Mouse (Mus musculus) ES-Bruce4 (cell line): ENCODE results near the gene Hipk1. TPM values are rescaled to one million over a fixed set of nuclear protein-coding genes. Genes with fewer than 3 reads are reported as not detected.
"Not testable (repeated sequence)": the region's sequence is repeated elsewhere in the genome, so short reads cannot be mapped to it uniquely, and the experiment has no call there.

ENCODE experiments used
- H3K27ac ChIP-seq: 2 replicates; pipeline ENCODE4 v1.5.1; 2012; ENCODE audit warnings: low read length, inconsistent platforms; ENCODE audit not compliant: insufficient read depth
- H3K27me3 ChIP-seq: 2 replicates; pipeline ENCODE4 v1.6.1; 2012; ENCODE audit warnings: mild to moderate bottlenecking, low read length, inconsistent platforms; ENCODE audit not compliant: control insufficient read depth, poor library complexity, insufficient read depth, severe bottlenecking
- H3K36me3 ChIP-seq: 2 replicates; pipeline ENCODE4 v1.6.1; 2012; ENCODE audit warnings: inconsistent platforms, mild to moderate bottlenecking, low read length, moderate library complexity; ENCODE audit not compliant: control insufficient read depth, poor library complexity, insufficient read depth, severe bottlenecking
- H3K4me1 ChIP-seq: one replicate; pipeline ENCODE4 v1.8.1; 2011; ENCODE audit warnings: low read length; ENCODE audit not compliant: control insufficient read depth, insufficient read depth
- H3K4me3 ChIP-seq: 2 replicates; pipeline ENCODE4 v1.5.1; 2011; ENCODE audit warnings: low read depth, mild to moderate bottlenecking, low read length
- H3K9ac ChIP-seq: 2 replicates; pipeline ENCODE4 v1.6.1; 2012; ENCODE audit warnings: low read depth, mild to moderate bottlenecking, inconsistent platforms; ENCODE audit not compliant: poor library complexity, severe bottlenecking
- H3K9me3 ChIP-seq: replicated peaks from 2 replicates; pipeline ENCODE4 v1.6.1; 2012; ENCODE audit warnings: mild to moderate bottlenecking, low read length, inconsistent platforms; ENCODE audit not compliant: control insufficient read depth, poor library complexity, insufficient read depth, severe bottlenecking
- CTCF ChIP-seq: IDR thresholded peaks from one replicate; pipeline ENCODE4 v1.8.1; 2011; ENCODE audit warnings: low read depth, low read length
- EP300 ChIP-seq: IDR thresholded peaks from 2 replicates; pipeline ENCODE4 v1.6.1; 2011; ENCODE audit warnings: low read depth, low read length; ENCODE audit not compliant: insufficient read depth
- POLR2A ChIP-seq: IDR thresholded peaks from one replicate; pipeline ENCODE4 v1.8.1; 2011; ENCODE audit warnings: low read length; ENCODE audit not compliant: insufficient read depth
- polyA plus RNA-seq: library from polyadenylated mRNA; stranded (reverse); fragments of >200 nt; gene quantifications from 2 replicates; pipeline ENCODE4 v1.2.4, GENCODE M21; 2011; ENCODE audit warnings: low read depth; ENCODE audit not compliant: missing spikeins, insufficient read depth, insufficient read length

The Hipk1 gene
- 52.3 and 55.9 TPM in 2 replicates for polyA plus RNA-seq

DNA sequence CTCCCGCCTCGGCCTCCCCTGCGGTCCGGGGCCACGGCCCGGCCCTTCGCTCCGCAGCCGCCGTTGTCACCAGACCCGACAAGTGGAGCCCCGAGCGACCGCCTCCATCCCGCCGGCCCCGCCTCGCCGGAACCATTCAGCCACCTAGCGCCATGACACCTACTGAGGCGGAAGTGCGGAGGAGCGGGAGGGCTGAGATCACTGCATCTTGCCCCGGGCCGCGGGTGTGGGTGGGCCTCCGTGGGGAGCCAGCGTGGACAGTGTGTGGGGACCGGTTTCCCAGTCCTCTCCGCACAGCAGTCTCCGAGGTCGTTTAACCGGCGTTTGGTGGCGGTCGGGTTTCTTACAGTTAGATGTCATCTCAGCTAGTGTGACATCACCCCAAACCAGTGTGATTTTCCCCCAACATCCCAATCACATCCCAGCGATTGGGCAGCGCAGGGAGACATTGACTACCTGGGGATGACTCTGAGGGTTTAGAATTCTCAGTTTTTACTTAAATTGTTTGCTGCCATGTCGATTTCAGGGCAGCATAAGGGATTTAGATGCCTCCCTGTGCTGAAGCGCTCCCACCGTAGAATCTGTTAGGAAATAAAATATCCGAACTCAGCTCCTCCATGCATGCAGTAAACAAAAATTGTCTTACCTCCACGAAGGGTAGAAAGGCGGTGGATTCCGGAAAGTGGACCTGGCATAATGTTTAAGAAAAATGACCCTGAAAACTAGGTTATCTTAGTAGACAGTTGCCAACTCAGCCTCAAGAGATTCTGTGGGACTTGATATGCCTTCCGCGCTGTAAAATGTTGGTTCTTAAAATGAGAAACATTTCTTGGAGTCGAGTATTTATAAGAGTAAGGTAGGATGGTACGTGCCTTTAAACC, at the start of gene Hipk1:
Gene Hipk1, minus strand, starts transcription at position 334 of the 881 bp plus-strand sequence.
- Histone ChIP-seq H3K36me3 (no peaks in the 10 kb centered on the region), H3K9ac (peak within 1 kb of the TSS; percentile 90), H3K4me1 (peaks cover 1% of the 10 kb centered on the region), H3K4me3 (peak within 1 kb of the TSS; percentile 99), H3K27ac (peak within 1 kb of the TSS; percentile 20), H3K9me3 (no peaks in the 10 kb centered on the region), H3K27me3 (no peaks in the 10 kb centered on the region)
- no peak for TF ChIP-seq CTCF
- peak; percentile 29 for TF ChIP-seq POLR2A
- TF ChIP-seq EP300, result no peak

DNA sequence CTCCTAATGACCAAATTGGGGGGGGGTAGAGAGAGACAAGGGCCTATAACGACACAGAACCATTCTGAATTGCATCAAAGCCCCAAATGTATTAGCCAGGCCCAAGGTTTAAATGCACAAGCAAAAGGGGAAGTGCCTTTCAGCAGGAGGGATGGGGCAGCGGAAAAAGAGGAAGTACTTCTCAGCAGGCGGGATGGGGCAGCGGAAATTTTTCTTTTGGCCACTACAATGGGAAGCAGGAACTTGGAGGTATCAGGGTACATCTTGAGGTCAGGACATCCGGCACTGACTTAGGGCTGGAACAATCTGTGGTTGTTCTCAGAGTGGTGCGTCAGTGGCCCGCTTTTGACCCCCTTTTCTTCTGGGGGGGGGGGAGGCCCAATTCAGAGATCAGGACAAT, 49.6 kb upstream of the Hipk1 start:
- not testable (repeated sequence) for H3K36me3 ChIP-seq, H3K4me3 ChIP-seq, H3K4me1 ChIP-seq, H3K9ac ChIP-seq, H3K27me3 ChIP-seq
- Histone ChIP-seq H3K9me3 (peaks cover 27% of the 10 kb centered on the region), H3K27ac (peak overlapping the region; percentile 96)

DNA sequence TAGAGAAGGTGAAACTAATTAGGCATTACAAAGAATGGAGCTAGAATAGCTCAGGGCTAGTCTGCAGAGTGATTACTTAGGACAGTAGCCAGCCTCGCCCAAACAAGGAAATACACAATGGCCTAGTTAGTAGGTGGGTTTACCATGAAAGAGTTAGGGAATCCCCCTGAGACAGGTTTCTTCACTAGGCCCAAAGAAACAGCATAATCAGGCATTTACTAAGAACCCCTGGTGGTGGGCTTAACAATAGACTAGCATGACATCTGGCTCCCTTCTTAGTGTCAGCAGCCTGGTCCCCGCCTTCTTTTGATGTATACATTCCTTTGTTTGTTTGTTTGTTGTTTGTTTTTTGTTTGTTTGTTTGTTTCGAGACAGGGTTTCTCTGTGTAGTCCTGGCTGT, 48.8 kb upstream of the Hipk1 start:
- H3K36me3 ChIP-seq, H3K9ac ChIP-seq, H3K4me3 ChIP-seq, H3K27me3 ChIP-seq, H3K4me1 ChIP-seq: not testable (repeated sequence)
- Histone ChIP-seq H3K27ac (peak overlapping the region; percentile 96), H3K9me3 (peaks cover 27% of the 10 kb centered on the region)

DNA sequence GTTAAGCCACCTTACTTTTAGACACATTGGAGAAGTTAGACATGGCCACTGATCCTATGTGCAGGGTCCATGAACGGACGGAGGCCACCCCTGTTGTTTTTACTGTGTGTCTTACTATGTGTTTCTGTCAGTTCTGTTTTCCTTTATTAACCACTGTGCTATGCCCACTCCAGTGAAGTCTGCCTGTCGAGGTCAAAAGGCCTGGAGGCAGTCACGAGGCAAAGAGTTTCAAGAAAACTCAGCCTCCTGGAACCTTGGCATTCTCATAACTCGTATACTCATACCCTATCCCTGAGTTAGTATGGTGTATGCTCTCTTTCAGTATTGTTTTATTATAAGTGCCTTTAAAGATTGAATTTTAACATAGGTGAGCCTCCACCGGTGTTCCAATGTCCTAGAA, 48.3 kb upstream of the Hipk1 start:
- H3K27me3 ChIP-seq, result no peaks in the 10 kb centered on the region
- peak overlapping the region; percentile 93 for H3K27ac ChIP-seq
- H3K4me3 ChIP-seq, result no peak overlapping the region
- H3K9me3 ChIP-seq, result peaks cover 27% of the 10 kb centered on the region
- no peaks in the 10 kb centered on the region for H3K4me1 ChIP-seq
- no peak for TF ChIP-seq EP300
- TF ChIP-seq POLR2A, result no peak
- no peak for TF ChIP-seq CTCF
- no peak overlapping the region for H3K9ac ChIP-seq
- no peaks in the 10 kb centered on the region; the same call in 1 of the 2 replicates for H3K36me3 ChIP-seq

DNA sequence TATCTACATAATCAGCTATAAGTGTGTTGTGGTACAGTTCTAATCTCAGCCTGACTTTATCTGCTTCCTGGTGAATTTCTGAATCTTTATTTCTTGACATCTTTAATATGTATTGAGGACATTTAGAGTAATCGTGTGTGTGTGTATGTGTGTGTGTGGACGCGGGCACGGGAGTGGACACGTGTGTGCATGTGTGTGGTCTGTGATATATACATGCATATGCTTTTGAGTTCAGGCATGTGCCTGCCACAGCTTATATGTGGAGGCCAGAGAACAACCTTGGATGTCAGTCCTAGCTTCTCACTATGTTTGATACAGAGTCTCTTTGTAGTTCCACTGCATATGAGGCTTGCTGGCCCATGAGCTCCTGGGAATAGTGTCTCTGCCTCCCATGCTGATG, 45.1 kb upstream of the Hipk1 start:
- H3K4me1 ChIP-seq, result no peaks in the 10 kb centered on the region
- H3K27me3 ChIP-seq, result no peaks in the 10 kb centered on the region
- TF ChIP-seq POLR2A (no peak), EP300 (no peak), CTCF (no peak)
- no peak overlapping the region for H3K4me3 ChIP-seq
- no peak overlapping the region for H3K27ac ChIP-seq
- H3K9ac ChIP-seq, result no peak overlapping the region
- H3K36me3 ChIP-seq, result no peaks in the 10 kb centered on the region
- H3K9me3 ChIP-seq, result peaks cover 9% of the 10 kb centered on the region

DNA sequence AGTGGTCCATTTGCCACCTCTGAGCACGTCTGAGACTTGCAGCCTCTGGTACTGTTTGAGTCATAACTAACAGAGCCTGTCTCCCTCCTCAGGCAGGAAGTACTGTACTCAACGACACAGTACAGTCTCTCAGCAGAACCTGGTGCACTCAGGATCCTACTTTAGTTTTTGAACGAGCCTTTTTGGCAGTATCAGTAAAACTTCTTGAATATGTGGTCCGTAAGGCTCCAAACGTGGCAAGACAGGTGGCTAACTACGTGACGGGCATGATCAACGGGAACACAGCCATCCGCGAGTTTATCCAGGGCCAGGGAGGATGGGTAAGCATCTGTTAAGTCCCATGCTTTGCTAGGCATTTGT, 44.6 kb upstream of the Hipk1 start:
- no peak overlapping the region for H3K9ac ChIP-seq
- no peak overlapping the region for H3K4me3 ChIP-seq
- H3K4me1 ChIP-seq, result no peaks in the 10 kb centered on the region
- no peaks in the 10 kb centered on the region for H3K27me3 ChIP-seq
- H3K27ac ChIP-seq, result no peak overlapping the region
- peaks cover 4% of the 10 kb centered on the region for H3K9me3 ChIP-seq
- no peak for TF ChIP-seq POLR2A
- H3K36me3 ChIP-seq, result no peaks in the 10 kb centered on the region
